Mouse (Mus musculus): ENCODE results near the gene F9. TPM values are rescaled to one million over a fixed set of nuclear protein-coding genes. Genes with fewer than 3 reads are reported as not detected.

F9 gene
- polyA plus RNA-seq (2014; fragmentation: Illumina TruSeq; extraction: RNeasy Lipid Tissue Mini Kit (QIAGEN cat#74804); ENCODE audit: insufficient read depth, low read depth, low replicate concordance) = 0.19 TPM

GRCm38 (mm10) chrX:59999221-60000083 lies at the start of gene F9:
TSS of gene F9 (plus strand) at chrX:59999464.

Other genes with a start within 250 kb of the F9 start
- not detected for gene Mcf2, start 179.6 kb downstream of the F9 start, polyA plus RNA-seq (2014; fragmentation: Illumina TruSeq; extraction: RNeasy Lipid Tissue Mini Kit (QIAGEN cat#74804); ENCODE audit: insufficient read depth, low read depth, low replicate concordance)

All from lung, adult 10 weeks (tissue).